Mouse (Mus musculus): ENCODE data around the gene Fam227a. TPM values are rescaled to one million over a fixed set of nuclear protein-coding genes. Genes with fewer than 3 reads are reported as not detected.

Fam227a gene
- total and polyA plus RNA-seq, 2 experiments from 2014 or later, result 2.1 to 8.4 TPM

DNA sequence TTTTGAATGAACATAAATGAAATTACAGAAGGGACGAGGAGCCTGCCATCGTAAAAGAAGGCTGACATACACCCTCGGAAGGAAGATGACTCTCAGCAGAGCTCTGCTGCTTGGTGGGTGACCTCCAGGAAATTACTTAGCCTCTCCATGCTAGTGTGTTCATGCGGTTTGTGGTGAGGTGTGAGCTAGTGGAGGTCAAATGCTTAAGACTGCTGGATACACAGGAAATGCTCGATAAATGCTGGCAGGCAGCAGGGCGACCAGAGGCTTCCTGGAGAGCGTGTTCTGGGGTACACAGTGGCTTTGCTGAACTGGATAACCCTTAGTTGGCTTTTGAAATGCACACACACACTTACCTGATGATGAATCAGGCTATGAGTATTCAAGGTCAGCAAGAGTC, 40.3 kb downstream of the Fam227a start:
- DNase-seq (ENCODE audit: low spot score), result no peak
- no peak overlapping the region for H3K27ac ChIP-seq
- no peak for TF ChIP-seq CTCF (IDR thresholded peaks at IDR 0.05; ENCODE audit: low read depth)
- no peak overlapping the region for H3K4me3 ChIP-seq (ENCODE audit: low read length)
- WGBS, result 85% methylated on average over 7 of the region's 7 CpGs
- H3K36me3 ChIP-seq (ENCODE audit: insufficient read depth, low read length), result peaks cover 21% of the 10 kb centered on the region; the same call in 1 of the 2 replicates
- no peak overlapping the region for H3K4me2 ChIP-seq (ENCODE audit: low read depth, low read length)
- H3K27me3 ChIP-seq (ENCODE audit: insufficient read depth, low read length), result no peaks in the 10 kb centered on the region
- H3K4me1 ChIP-seq (ENCODE audit: insufficient read depth, low read length), result no peaks in the 10 kb centered on the region
- H3K9ac ChIP-seq (replicated peaks; ENCODE audit: low read length), result no peak overlapping the region
- no peak for ATAC-seq
- no peaks in the 10 kb centered on the region for H3K9me3 ChIP-seq (ENCODE audit: low read length)

DNA sequence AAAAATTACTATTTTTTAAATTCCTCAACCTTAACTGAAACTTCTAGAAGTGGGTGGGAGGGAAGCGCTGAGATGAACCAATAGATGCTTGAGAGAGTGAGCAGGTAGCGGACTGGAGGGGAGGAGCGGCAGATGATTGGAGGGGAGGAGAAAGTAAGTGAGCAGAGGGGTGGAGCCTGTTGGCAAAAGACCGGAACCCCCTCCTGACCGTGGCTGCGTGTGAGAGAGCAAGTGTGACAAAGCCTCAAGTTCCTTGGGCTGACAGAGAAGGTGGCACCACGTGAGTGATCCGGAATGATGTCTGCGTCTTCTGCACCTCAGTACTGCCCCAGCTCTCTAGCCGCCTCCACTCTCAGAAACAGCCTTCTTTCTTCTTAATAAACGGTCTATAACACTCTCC, 41.6 kb downstream of the Fam227a start:
- H3K4me2 ChIP-seq (ENCODE audit: low read depth, low read length), result no peak overlapping the region
- no peaks in the 10 kb centered on the region for H3K4me1 ChIP-seq (ENCODE audit: insufficient read depth, low read length)
- DNase-seq (ENCODE audit: low spot score), result no peak
- WGBS, result 83% methylated on average over 11 of the region's 11 CpGs
- ATAC-seq, result no peak
- peaks cover 15% of the 10 kb centered on the region; the same call in 1 of the 2 replicates for H3K36me3 ChIP-seq (ENCODE audit: insufficient read depth, low read length)
- no peak overlapping the region for H3K4me3 ChIP-seq (ENCODE audit: low read length)
- H3K27me3 ChIP-seq (ENCODE audit: insufficient read depth, low read length), result no peaks in the 10 kb centered on the region
- no peaks in the 10 kb centered on the region for H3K9me3 ChIP-seq (ENCODE audit: low read length)
- no peak for TF ChIP-seq CTCF (IDR thresholded peaks at IDR 0.05; ENCODE audit: low read depth)
- no peak overlapping the region for H3K27ac ChIP-seq
- H3K9ac ChIP-seq (replicated peaks; ENCODE audit: low read length), result no peak overlapping the region

DNA sequence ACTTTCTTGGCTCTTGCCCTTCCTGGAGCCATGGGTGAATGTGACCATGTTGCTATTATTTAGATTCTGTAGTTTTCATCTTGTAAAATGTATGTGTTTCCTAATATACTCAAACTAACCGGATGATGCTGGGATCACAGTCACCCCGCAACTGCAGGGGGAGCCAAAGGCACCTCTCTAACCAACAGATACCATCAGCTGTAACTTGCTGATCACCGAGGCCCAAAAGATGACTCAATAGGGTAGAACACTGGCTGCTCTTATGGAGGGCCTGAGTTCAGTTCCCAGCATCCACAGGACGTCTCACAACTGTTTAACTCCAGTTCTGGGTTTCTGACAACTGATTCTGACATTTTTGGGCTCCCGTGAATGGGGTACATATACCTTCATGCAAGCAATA, 42.0 kb downstream of the Fam227a start:
- no peak overlapping the region for H3K9ac ChIP-seq (replicated peaks; ENCODE audit: low read length)
- WGBS, result 91% methylated on average over 5 of the region's 5 CpGs
- no peak for ATAC-seq
- no peak overlapping the region for H3K4me3 ChIP-seq (ENCODE audit: low read length)
- peaks cover 15% of the 10 kb centered on the region; the same call in 1 of the 2 replicates for H3K36me3 ChIP-seq (ENCODE audit: insufficient read depth, low read length)
- no peaks in the 10 kb centered on the region for H3K27me3 ChIP-seq (ENCODE audit: insufficient read depth, low read length)
- 0 out of 2 replicates have a peak, but pooled peaks have one; percentile 4 for TF ChIP-seq CTCF (IDR thresholded peaks at IDR 0.05; ENCODE audit: low read depth)
- no peak overlapping the region for H3K27ac ChIP-seq
- no peaks in the 10 kb centered on the region for H3K9me3 ChIP-seq (ENCODE audit: low read length)
- DNase-seq (ENCODE audit: low spot score), result no peak
- H3K4me1 ChIP-seq (ENCODE audit: insufficient read depth, low read length), result no peaks in the 10 kb centered on the region
- H3K4me2 ChIP-seq (ENCODE audit: low read depth, low read length), result no peak overlapping the region

DNA sequence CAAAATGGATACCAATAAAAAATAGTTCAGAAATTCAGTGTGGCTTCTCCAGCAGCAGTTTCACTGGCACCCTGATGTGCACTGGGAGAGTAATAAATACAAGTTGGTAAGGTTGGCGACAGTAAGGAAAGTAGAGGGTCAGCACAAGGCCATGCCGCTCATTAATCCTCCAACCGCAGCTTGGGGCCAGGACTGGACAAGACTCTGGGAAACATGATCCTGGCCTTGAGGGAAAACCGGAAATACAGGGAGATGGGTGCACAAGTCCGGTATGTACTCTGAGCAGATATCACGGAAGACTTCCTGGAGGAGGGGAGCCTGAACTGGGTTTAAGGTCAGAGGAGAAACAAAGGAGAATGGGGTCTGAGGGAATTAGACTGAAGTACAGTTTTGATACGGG, 43.3 kb downstream of the Fam227a start:
- no peaks in the 10 kb centered on the region for H3K27me3 ChIP-seq (ENCODE audit: insufficient read depth, low read length)
- H3K9me3 ChIP-seq (ENCODE audit: low read length), result no peaks in the 10 kb centered on the region
- H3K4me3 ChIP-seq (ENCODE audit: low read length), result no peak overlapping the region
- peaks cover 12% of the 10 kb centered on the region; the same call in 1 of the 2 replicates for H3K36me3 ChIP-seq (ENCODE audit: insufficient read depth, low read length)
- ATAC-seq (no peak), DNase-seq (ENCODE audit: low spot score) (no peak)
- no peak overlapping the region for H3K9ac ChIP-seq (replicated peaks; ENCODE audit: low read length)
- WGBS, result 89% methylated on average over 7 of the region's 7 CpGs
- H3K27ac ChIP-seq, result no peak overlapping the region
- no peaks in the 10 kb centered on the region for H3K4me1 ChIP-seq (ENCODE audit: insufficient read depth, low read length)
- TF ChIP-seq CTCF (IDR thresholded peaks at IDR 0.05; ENCODE audit: low read depth), result no peak
- no peak overlapping the region for H3K4me2 ChIP-seq (ENCODE audit: low read depth, low read length)

DNA sequence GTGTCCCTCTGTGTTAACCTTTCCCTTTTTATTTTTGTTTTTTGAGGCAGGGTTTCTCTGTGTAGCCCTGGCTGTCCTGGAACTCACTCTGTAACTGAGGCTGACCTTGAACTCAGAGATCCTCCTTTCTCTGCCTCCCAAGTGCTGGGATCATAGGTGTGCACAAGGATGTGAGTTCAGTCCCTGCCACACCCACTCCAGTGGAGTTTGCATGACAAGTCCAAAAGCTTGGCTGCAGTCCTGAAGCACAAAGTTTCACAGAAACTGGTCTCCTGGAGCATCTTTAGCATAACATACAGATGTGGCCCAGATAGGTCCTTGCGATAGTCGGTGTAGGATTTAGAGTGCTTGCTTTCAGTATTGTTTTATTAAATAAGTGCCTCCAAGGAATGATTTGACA, 49.5 kb downstream of the Fam227a start:
- Histone ChIP-seq H3K9ac (replicated peaks; ENCODE audit: low read length) (no peak overlapping the region), H3K4me1 (ENCODE audit: insufficient read depth, low read length) (0 out of 2 replicates have a peak, but pooled peaks cover 4% of the 10 kb centered on the region), H3K27ac (no peak overlapping the region), H3K4me3 (ENCODE audit: low read length) (no peak overlapping the region), H3K9me3 (ENCODE audit: low read length) (no peaks in the 10 kb centered on the region), H3K36me3 (ENCODE audit: insufficient read depth, low read length) (0 out of 2 replicates have a peak, but pooled peaks cover 3% of the 10 kb centered on the region), H3K4me2 (ENCODE audit: low read depth, low read length) (no peak overlapping the region), H3K27me3 (ENCODE audit: insufficient read depth, low read length) (no peaks in the 10 kb centered on the region)
- ATAC-seq (no peak), DNase-seq (ENCODE audit: low spot score) (no peak)
- no peak for TF ChIP-seq CTCF (IDR thresholded peaks at IDR 0.05; ENCODE audit: low read depth)
- WGBS, result 95% methylated on average over 2 of the region's 2 CpGs

DNA sequence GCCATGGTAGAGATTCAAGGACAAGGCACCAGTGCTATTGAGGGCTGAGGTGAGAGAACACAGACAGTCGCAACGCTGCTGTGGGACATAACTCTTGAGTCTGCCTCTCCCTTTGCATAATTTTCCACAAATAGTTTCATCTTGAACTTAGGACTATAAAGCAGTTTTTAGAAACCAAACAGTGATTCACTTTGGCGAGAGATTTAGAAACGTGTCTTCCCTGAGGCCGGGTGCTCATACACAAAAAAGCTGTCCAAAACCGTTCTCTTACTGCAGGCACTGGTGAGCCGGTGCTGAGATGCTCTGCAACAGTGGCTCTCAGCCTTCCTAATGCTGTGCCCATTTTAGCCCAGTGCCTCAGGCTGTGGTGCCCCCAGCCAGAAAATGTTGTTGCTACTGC, 50.5 kb downstream of the Fam227a start:
- 0 out of 2 replicates have a peak, but pooled peaks cover 4% of the 10 kb centered on the region for H3K4me1 ChIP-seq (ENCODE audit: insufficient read depth, low read length)
- DNase-seq (ENCODE audit: low spot score) (no peak), ATAC-seq (no peak)
- no peak overlapping the region for H3K4me3 ChIP-seq (ENCODE audit: low read length)
- no peak overlapping the region for H3K9ac ChIP-seq (replicated peaks; ENCODE audit: low read length)
- no peak for TF ChIP-seq CTCF (IDR thresholded peaks at IDR 0.05; ENCODE audit: low read depth)
- H3K36me3 ChIP-seq (ENCODE audit: insufficient read depth, low read length), result 0 out of 2 replicates have a peak, but pooled peaks cover 2% of the 10 kb centered on the region
- 80% methylated on average over 7 of the region's 7 CpGs for WGBS
- no peak overlapping the region for H3K27ac ChIP-seq
- H3K27me3 ChIP-seq (ENCODE audit: insufficient read depth, low read length), result no peaks in the 10 kb centered on the region
- no peaks in the 10 kb centered on the region for H3K9me3 ChIP-seq (ENCODE audit: low read length)
- H3K4me2 ChIP-seq (ENCODE audit: low read depth, low read length), result no peak overlapping the region

DNA sequence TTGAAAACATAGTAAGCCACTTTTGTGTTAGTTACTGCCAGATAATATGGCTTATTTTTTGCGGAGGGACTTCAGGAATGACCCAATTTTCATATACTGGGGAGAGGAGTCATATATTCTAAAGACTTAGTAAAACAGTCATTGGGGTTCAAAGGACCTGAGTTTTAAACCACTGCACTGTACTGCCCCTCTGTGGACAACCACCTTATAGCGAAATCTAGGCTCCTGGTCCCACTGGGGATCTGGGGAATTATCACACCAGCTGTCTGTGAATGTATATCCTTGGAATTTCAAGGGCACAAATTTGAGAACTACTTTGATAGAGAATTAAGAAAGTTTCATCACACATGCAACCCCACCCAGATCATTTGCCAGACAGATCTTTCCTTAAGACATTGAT, 51.0 kb downstream of the Fam227a start:
- TF ChIP-seq CTCF (IDR thresholded peaks at IDR 0.05; ENCODE audit: low read depth), result peak; percentile 56
- no peak overlapping the region for H3K27ac ChIP-seq
- ATAC-seq (no peak), DNase-seq (ENCODE audit: low spot score) (peak; percentile 53)
- no peaks in the 10 kb centered on the region for H3K36me3 ChIP-seq (ENCODE audit: insufficient read depth, low read length)
- no peak overlapping the region for H3K9ac ChIP-seq (replicated peaks; ENCODE audit: low read length)
- no peak overlapping the region for H3K4me3 ChIP-seq (ENCODE audit: low read length)
- no peaks in the 10 kb centered on the region for H3K9me3 ChIP-seq (ENCODE audit: low read length)
- no peaks in the 10 kb centered on the region for H3K27me3 ChIP-seq (ENCODE audit: insufficient read depth, low read length)
- 50% methylated on average over 2 of the region's 2 CpGs for WGBS
- 0 out of 2 replicates have a peak, but pooled peaks cover 4% of the 10 kb centered on the region for H3K4me1 ChIP-seq (ENCODE audit: insufficient read depth, low read length)
- no peak overlapping the region for H3K4me2 ChIP-seq (ENCODE audit: low read depth, low read length)
